Mouse (Mus musculus) right cerebral cortex, postnatal 10 days (tissue): ENCODE measurements around the gene Cth.
"Not testable (repeated sequence)": the region's sequence is repeated elsewhere in the genome, so short reads cannot be mapped to it uniquely, and the experiment has no call there.

Experiments
- DNase-seq, 2 experiments: peaks; one replicate each; pipeline ENCODE4 v3.0.0; 2021; ENCODE audit warnings: low spot score in 2 of 2

Gene Cth

GRCm38 (mm10) chr3:157924692-157925328 is at the start of gene Cth:
Gene Cth, minus strand, starts transcription at chr3:157925077.
- peak; percentile 90 to 93 for DNase-seq

- no peak for DNase-seq
Measured at GRCm38 (mm10) chr3:157973236-157973635, 48.4 kb upstream of the Cth start.

- DNase-seq: no peak
Measured at GRCm38 (mm10) chr3:157971151-157971550, 46.3 kb upstream of the Cth start.

GRCm38 (mm10) chr3:157957320-157957719 is 32.4 kb upstream of the Cth start:
- no peak for DNase-seq

GRCm38 (mm10) chr3:157956201-157956600 is 31.3 kb upstream of the Cth start:
- DNase-seq: no peak

GRCm38 (mm10) chr3:157955466-157955865 is 30.6 kb upstream of the Cth start:
- no peak for DNase-seq

- no peak for DNase-seq
Measured at GRCm38 (mm10) chr3:157952716-157953115, 27.8 kb upstream of the Cth start.

GRCm38 (mm10) chr3:157947383-157948280 is 22.8 kb upstream of the Cth start:
- peak in 1 of 2 experiments; percentile 40 for DNase-seq

GRCm38 (mm10) chr3:157946843-157947358 is 22.0 kb upstream of the Cth start, which contains the start of gene Ankrd13c:
Gene Ankrd13c, plus strand, starts transcription at chr3:157947239.
- peak; percentile 95 for DNase-seq

- no peak for DNase-seq
Measured at GRCm38 (mm10) chr3:157938585-157938984, 13.7 kb upstream of the Cth start.

- no peak for DNase-seq
Measured at GRCm38 (mm10) chr3:157934301-157934823, 9.5 kb upstream of the Cth start.

- not testable (repeated sequence) for DNase-seq
Measured at GRCm38 (mm10) chr3:157933223-157933622, 8.3 kb upstream of the Cth start.

GRCm38 (mm10) chr3:157932074-157932473 is 7.2 kb upstream of the Cth start:
- no peak for DNase-seq

- DNase-seq: no peak
Measured at GRCm38 (mm10) chr3:157931592-157931991, 6.7 kb upstream of the Cth start.

- DNase-seq: no peak
Measured at GRCm38 (mm10) chr3:157929417-157929816, 4.5 kb upstream of the Cth start.

- DNase-seq: peak in 1 of 2 experiments; percentile 47
Measured at GRCm38 (mm10) chr3:157928731-157929130, 3.9 kb upstream of the Cth start.

- DNase-seq: peak; percentile 66 to 84
Measured at GRCm38 (mm10) chr3:157926761-157927160, 1.9 kb upstream of the Cth start.

GRCm38 (mm10) chr3:157925706-157926510 is 1.0 kb upstream of the Cth start:
- no peak for DNase-seq

- no peak for DNase-seq
Measured at GRCm38 (mm10) chr3:157923268-157923835, 1.5 kb downstream of the Cth start.

GRCm38 (mm10) chr3:157921376-157921775 is 3.5 kb downstream of the Cth start:
- no peak for DNase-seq

GRCm38 (mm10) chr3:157916336-157916735 is 8.5 kb downstream of the Cth start:
- DNase-seq: no peak
